Mouse (Mus musculus) forebrain, embryonic 14.5 days (tissue): ENCODE results near the gene Prpf38a. TPM values are rescaled to one million over a fixed set of nuclear protein-coding genes. Genes with fewer than 3 reads are reported as not detected.

ENCODE experiments used
- ATAC-seq: fragments of 200-750 bp; cut with Nextera tagmentation; 2 replicates; pipeline ENCODE4 v1.8.0; 2017; ENCODE audit warnings: mild to moderate bottlenecking, moderate library complexity
- DNase-seq: peaks from one replicate; pipeline ENCODE4 v3.0.0-alpha.2; 2015; ENCODE audit warnings: low spot score
- H3K27ac ChIP-seq: fragments of 300-500 bp; sonication (generic); 2 replicates; pipeline ENCODE4 v1.5.1; 2014; ENCODE audit warnings: low read depth, mild to moderate bottlenecking, control low read depth, low read length, moderate library complexity
- H3K27me3 ChIP-seq: fragments of 300-500 bp; sonication (generic); replicated peaks from 2 replicates; pipeline ENCODE4 v1.6.1; 2014; ENCODE audit warnings: low read length, control low read depth, mixed read lengths; ENCODE audit not compliant: control insufficient read depth, insufficient read depth
- H3K36me3 ChIP-seq: fragments of 300-500 bp; sonication (generic); 2 replicates; pipeline ENCODE4 v1.6.1; 2014; ENCODE audit warnings: low read length, control low read depth; ENCODE audit not compliant: control insufficient read depth, insufficient read depth
- H3K4me1 ChIP-seq: fragments of 300-500 bp; sonication (generic); 2 replicates; pipeline ENCODE4 v1.6.1; 2014; ENCODE audit warnings: antibody characterized with exemption, low read length, control low read depth; ENCODE audit not compliant: control insufficient read depth, insufficient read depth
- H3K4me2 ChIP-seq: fragments of 300-500 bp; sonication (generic); 2 replicates; pipeline ENCODE4 v1.6.1; 2014; ENCODE audit warnings: mild to moderate bottlenecking, control low read depth, low read length
- H3K4me3 ChIP-seq: fragments of 300-500 bp; sonication (generic); 2 replicates; pipeline ENCODE4 v1.5.1; 2014; ENCODE audit warnings: low read depth, low read length, control low read depth
- H3K9ac ChIP-seq: fragments of 300-500 bp; sonication (generic); 2 replicates; pipeline ENCODE4 v1.6.1; 2014; ENCODE audit warnings: mild to moderate bottlenecking, low read length, control low read depth, moderate library complexity
- H3K9me3 ChIP-seq: fragments of 300-500 bp; sonication (generic); replicated peaks from 2 replicates; pipeline ENCODE4 v1.6.1; 2016; ENCODE audit warnings: low read length, control low read depth, mixed read lengths; ENCODE audit not compliant: control insufficient read depth
- WGBS: fragments of 180-500 bp; shearing (Covaris S2); extraction: QIAGEN DNeasy Blood & Tissue Kit; methylation state at CpG from one replicate; pipeline ENCODE4 v1.1.7; 2014; 5-methylcytosine and 5-hydroxymethylcytosine counted together
- polyA plus RNA-seq: library from polyadenylated mRNA; unstranded; fragments of >200 nt; fragmentation: Nextera tagmentation; extraction: Ambion mirVana; gene quantifications from 2 replicates; pipeline ENCODE4 v1.2.1, GENCODE M21; 2014

Prpf38a gene
- 97.5 and 110 TPM in 2 replicates for polyA plus RNA-seq

GRCm38 (mm10) chr4:108578840-108579742 is at the start of gene Prpf38a, which contains the start of gene Orc1:
Gene Prpf38a, minus strand, starts transcription at chr4:108579336.
Gene Orc1, plus strand, starts transcription at chr4:108579423.
- Histone ChIP-seq H3K4me3 (peak within 1 kb of the TSS; percentile 76), H3K27ac (peak within 1 kb of the TSS; percentile 74; the same call in 1 of the 2 replicates), H3K27me3 (no peaks in the 10 kb centered on the region), H3K9ac (peak within 1 kb of the TSS; percentile 82), H3K4me2 (peak within 1 kb of the TSS; percentile 65), H3K9me3 (no peaks in the 10 kb centered on the region), H3K4me1 (peaks cover 12% of the 10 kb centered on the region; the same call in 1 of the 2 replicates), H3K36me3 (peaks cover 14% of the 10 kb centered on the region)
- peak; percentile 99 for DNase-seq
- under 1% methylated on average over 64 of the region's 64 CpGs for WGBS
- peak; percentile 98 for ATAC-seq

DNA sequence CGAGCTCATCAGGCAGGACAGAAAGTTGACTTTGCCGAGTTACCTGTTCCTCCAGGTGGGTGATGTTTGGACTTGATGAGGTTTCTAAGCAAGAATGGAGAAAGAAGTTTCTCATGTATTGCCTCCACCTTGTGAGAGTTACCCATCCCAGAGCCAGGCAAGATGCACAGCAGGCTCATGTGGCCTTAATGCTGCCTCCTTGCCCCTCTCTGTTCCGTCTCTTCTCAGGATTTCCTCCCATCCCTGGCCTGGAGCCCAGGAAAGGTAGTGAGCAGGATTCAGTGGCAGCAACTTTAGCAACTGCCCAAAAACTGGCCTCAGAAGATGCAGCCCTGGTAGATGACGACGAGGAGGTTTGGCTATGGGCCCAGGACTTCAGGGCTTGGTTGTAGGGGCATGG is 47.9 kb upstream of the Prpf38a start:
- ATAC-seq (no peak), DNase-seq (no peak)
- H3K27ac ChIP-seq, result no peak overlapping the region
- H3K4me3 ChIP-seq, result no peak overlapping the region
- peaks cover 80% of the 10 kb centered on the region for H3K36me3 ChIP-seq
- H3K4me2 ChIP-seq, result no peak overlapping the region
- no peaks in the 10 kb centered on the region for H3K4me1 ChIP-seq
- H3K9me3 ChIP-seq, result no peaks in the 10 kb centered on the region
- WGBS, result 90% methylated on average over 5 of the region's 5 CpGs
- no peak overlapping the region for H3K9ac ChIP-seq
- H3K27me3 ChIP-seq, result no peaks in the 10 kb centered on the region

DNA sequence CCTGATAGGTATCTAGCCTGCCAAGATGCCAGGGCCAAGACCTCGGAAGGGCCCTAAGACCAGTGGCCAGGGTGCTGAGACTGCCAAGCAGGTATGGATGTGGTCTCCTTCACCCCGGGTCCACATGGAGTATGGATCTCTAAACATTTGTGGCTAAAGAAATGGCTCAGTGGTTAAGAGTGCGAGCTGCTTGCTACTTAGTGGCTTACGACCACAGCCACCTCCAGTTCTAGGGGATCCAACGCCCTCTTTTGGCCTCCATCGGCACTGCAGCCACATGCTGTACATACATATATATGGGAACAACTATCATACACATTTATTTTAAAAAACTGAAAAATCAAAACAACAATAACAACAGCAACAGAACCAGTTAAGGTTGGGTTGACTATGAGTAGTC is 42.4 kb upstream of the Prpf38a start:
- no peak overlapping the region for H3K4me2 ChIP-seq
- no peaks in the 10 kb centered on the region for H3K9me3 ChIP-seq
- H3K27ac ChIP-seq, result no peak overlapping the region
- H3K36me3 ChIP-seq, result peaks cover 25% of the 10 kb centered on the region
- H3K9ac ChIP-seq, result no peak overlapping the region
- 97% methylated on average over 6 of the region's 6 CpGs for WGBS
- no peaks in the 10 kb centered on the region for H3K27me3 ChIP-seq
- H3K4me3 ChIP-seq, result no peak overlapping the region
- ATAC-seq (no peak), DNase-seq (no peak)
- peaks cover 9% of the 10 kb centered on the region; the same call in 1 of the 2 replicates for H3K4me1 ChIP-seq

GRCm38 (mm10) chr4:108620536-108620935 is 41.4 kb upstream of the Prpf38a start:
- Histone ChIP-seq H3K9ac (peak overlapping the region; percentile 94), H3K9me3 (no peaks in the 10 kb centered on the region), H3K36me3 (peaks cover 15% of the 10 kb centered on the region), H3K27me3 (no peaks in the 10 kb centered on the region), H3K27ac (peak overlapping the region; percentile 90; the same call in 1 of the 2 replicates), H3K4me3 (peak overlapping the region; percentile 74), H3K4me1 (peaks cover 9% of the 10 kb centered on the region; the same call in 1 of the 2 replicates), H3K4me2 (peak overlapping the region; percentile 87)
- WGBS, result 15% methylated on average over 8 of the region's 8 CpGs
- ATAC-seq, result peak; percentile 10; the same call in 1 of the 2 replicates
- no peak for DNase-seq

DNA sequence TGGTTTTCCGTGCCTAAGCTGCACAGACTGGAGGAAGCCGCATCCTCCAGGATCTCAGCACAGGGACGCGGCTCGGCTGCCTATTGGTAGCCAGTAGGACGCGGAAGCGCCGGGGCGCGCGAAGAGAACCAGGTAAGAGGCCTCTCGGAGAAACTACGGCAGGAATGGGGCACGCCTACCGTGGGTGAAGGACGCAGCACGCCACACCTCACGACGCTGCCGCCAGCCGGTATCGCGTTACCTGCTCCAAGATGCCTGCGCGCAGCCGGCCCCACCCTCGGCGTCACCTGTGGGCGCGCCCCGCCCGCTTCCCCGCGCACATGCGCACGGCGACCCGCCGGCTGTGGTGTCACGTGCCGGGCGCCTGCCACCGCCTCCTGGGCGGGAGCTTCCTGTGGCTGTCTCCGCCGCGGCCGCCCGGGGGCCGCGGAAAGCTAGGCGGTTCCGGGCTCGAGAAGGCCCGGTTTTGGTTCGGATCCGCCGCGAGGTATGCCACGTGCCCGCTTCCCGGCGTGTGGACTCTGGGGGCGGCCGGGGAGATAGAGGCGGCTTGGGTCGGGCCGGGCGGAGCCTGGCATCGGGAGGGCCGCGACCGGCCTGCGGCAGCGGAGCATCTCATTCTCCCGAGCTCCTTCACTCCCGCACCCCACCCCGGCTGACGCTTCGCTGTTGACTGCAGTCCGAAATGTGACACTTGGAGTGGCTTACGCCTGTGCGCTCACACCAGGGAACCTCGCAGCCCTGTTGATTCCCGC is 40.6 kb upstream of the Prpf38a start, which contains the start of gene Cc2d1b:
Cc2d1b (plus strand) TSS at position 354 of the 755 bp plus-strand sequence.
- peak; percentile 96 for ATAC-seq
- H3K9ac ChIP-seq, result peak within 1 kb of the TSS; percentile 94
- no peaks in the 10 kb centered on the region for H3K9me3 ChIP-seq
- peaks cover 9% of the 10 kb centered on the region; the same call in 1 of the 2 replicates for H3K4me1 ChIP-seq
- under 1% methylated on average over 79 of the region's 86 CpGs for WGBS
- DNase-seq, result peak; percentile 95
- H3K27me3 ChIP-seq, result no peaks in the 10 kb centered on the region
- H3K4me2 ChIP-seq, result peak within 1 kb of the TSS; percentile 87
- H3K36me3 ChIP-seq, result peaks cover 8% of the 10 kb centered on the region
- peak within 1 kb of the TSS; percentile 90 for H3K27ac ChIP-seq
- H3K4me3 ChIP-seq, result peak within 1 kb of the TSS; percentile 74

- peak; percentile 58 for DNase-seq
- Histone ChIP-seq H3K4me3 (peak overlapping the region; percentile 74), H3K4me1 (peaks cover 9% of the 10 kb centered on the region; the same call in 1 of the 2 replicates), H3K36me3 (peaks cover 3% of the 10 kb centered on the region; the same call in 1 of the 2 replicates), H3K4me2 (peak overlapping the region; percentile 87), H3K27ac (peak overlapping the region; percentile 82), H3K27me3 (no peaks in the 10 kb centered on the region), H3K9me3 (no peaks in the 10 kb centered on the region), H3K9ac (peak overlapping the region; percentile 94)
- WGBS, result 1% methylated on average over 10 of the region's 10 CpGs
- peak; percentile 32 for ATAC-seq
Measured at GRCm38 (mm10) chr4:108619165-108619564, 40.0 kb upstream of the Prpf38a start.

DNA sequence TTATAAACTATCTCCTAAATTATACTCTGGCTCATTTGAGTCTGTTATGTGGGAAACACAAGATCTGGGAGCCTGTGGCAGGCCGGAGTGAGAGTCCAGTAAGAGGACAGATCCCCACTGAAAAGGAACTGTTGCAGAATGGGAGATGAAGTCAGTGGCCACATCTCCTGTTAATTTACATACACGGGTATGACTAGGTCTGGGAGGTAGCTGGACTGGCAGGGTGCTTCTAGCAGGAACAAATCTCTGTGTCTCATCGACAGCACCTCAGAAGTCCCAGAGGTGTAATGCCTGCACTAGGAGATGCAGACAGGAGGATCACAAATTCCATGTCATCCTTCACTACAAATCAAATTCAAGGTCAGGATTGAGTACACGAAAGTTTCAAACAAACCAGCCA is 39.5 kb upstream of the Prpf38a start:
- Histone ChIP-seq H3K4me1 (peaks cover 9% of the 10 kb centered on the region; the same call in 1 of the 2 replicates), H3K4me2 (peak overlapping the region; percentile 87), H3K36me3 (0 out of 2 replicates have a peak, but pooled peaks cover 3% of the 10 kb centered on the region), H3K27ac (no peak overlapping the region), H3K9me3 (no peaks in the 10 kb centered on the region), H3K9ac (peak overlapping the region; percentile 94; the same call in 1 of the 2 replicates), H3K4me3 (peak overlapping the region; percentile 74; the same call in 1 of the 2 replicates), H3K27me3 (no peaks in the 10 kb centered on the region)
- DNase-seq (no peak), ATAC-seq (no peak)
- WGBS, result 69% methylated on average over 4 of the region's 4 CpGs

GRCm38 (mm10) chr4:108610935-108611334 is 31.8 kb upstream of the Prpf38a start:
- H3K4me2 ChIP-seq, result no peak overlapping the region
- 0 out of 2 replicates have a peak, but pooled peaks cover 10% of the 10 kb centered on the region for H3K36me3 ChIP-seq
- no peaks in the 10 kb centered on the region for H3K4me1 ChIP-seq
- H3K27ac ChIP-seq, result no peak overlapping the region
- H3K9ac ChIP-seq, result no peak overlapping the region
- H3K27me3 ChIP-seq, result no peaks in the 10 kb centered on the region
- DNase-seq (no peak), ATAC-seq (no peak)
- H3K9me3 ChIP-seq, result no peaks in the 10 kb centered on the region
- WGBS, result 91% methylated on average over 5 of the region's 5 CpGs
- no peak overlapping the region for H3K4me3 ChIP-seq
